Mouse (Mus musculus) erythroblast, embryonic 14.5 days (primary cell): ENCODE results near the gene Rerg.

ENCODE experiments used
- GATA1 ChIP-seq: IDR thresholded peaks from 2 replicates; pipeline ENCODE4 v1.6.1; 2012; ENCODE audit warnings: low read length, inconsistent platforms, mixed read lengths
- TAL1 ChIP-seq: IDR thresholded peaks from 3 replicates; pipeline ENCODE4 v1.6.1; 2012; ENCODE audit warnings: low read length, inconsistent platforms, mixed read lengths

- TF ChIP-seq GATA1 (no peak), TAL1 (no peak)
These were observed 159.1 kb downstream of the Rerg start for GRCm38 (mm10) chr6:137011187-137011586.
